Mouse (Mus musculus) embryo, embryonic 11.5 days (tissue): ENCODE measurements at regions not wholly inside any gene's neighbourhood (a gene's known extent, or its start where the extent isn't known, plus 50 kb on each side); places are given as distances from the start of the nearest gene placed in this dataset.

ENCODE experiments used
- DNase-seq: peaks from one replicate; pipeline ENCODE4 v3.0.0-alpha.2; 2012; ENCODE audit warnings: low read depth, low spot score

GRCm38 (mm10) chr1:18668901-18669300, 404.0 kb upstream of the Defb41 start:
- no peak for DNase-seq

- DNase-seq, result no peak
Measured at GRCm38 (mm10) chr1:18668265-18668664, 403.3 kb upstream of the Defb41 start.

- no peak for DNase-seq
Measured at GRCm38 (mm10) chr1:18640858-18641257, 375.9 kb upstream of the Defb41 start.

- no peak for DNase-seq
Measured at GRCm38 (mm10) chr1:18639460-18640300, 374.7 kb upstream of the Defb41 start.

- no peak for DNase-seq
Measured at GRCm38 (mm10) chr1:18637334-18637733, 372.4 kb upstream of the Defb41 start.

- no peak for DNase-seq
Measured at GRCm38 (mm10) chr1:18610231-18610630, 345.3 kb upstream of the Defb41 start.

- no peak for DNase-seq
Measured at GRCm38 (mm10) chr1:18599864-18600263, 334.9 kb upstream of the Defb41 start.

GRCm38 (mm10) chr1:18598908-18599307, 334.0 kb upstream of the Defb41 start:
- DNase-seq, result no peak

- no peak for DNase-seq
Measured at GRCm38 (mm10) chr1:18583358-18584128, 318.6 kb upstream of the Defb41 start.

GRCm38 (mm10) chr1:18578625-18579024, 313.7 kb upstream of the Defb41 start:
- no peak for DNase-seq

- DNase-seq, result no peak
Measured at GRCm38 (mm10) chr1:18567086-18567485, 302.1 kb upstream of the Defb41 start.

GRCm38 (mm10) chr1:18551211-18551610, 286.3 kb upstream of the Defb41 start:
- no peak for DNase-seq

- DNase-seq, result no peak
Measured at GRCm38 (mm10) chr1:18531702-18532101, 266.8 kb upstream of the Defb41 start.

- DNase-seq, result no peak
Measured at GRCm38 (mm10) chr1:18524485-18524884, 259.5 kb upstream of the Defb41 start.

GRCm38 (mm10) chr1:18522902-18523301, 258.0 kb upstream of the Defb41 start:
- DNase-seq, result no peak

- no peak for DNase-seq
Measured at GRCm38 (mm10) chr1:18512764-18513163, 247.8 kb upstream of the Defb41 start.

- DNase-seq, result no peak
Measured at GRCm38 (mm10) chr1:18498556-18498955, 233.6 kb upstream of the Defb41 start.

GRCm38 (mm10) chr1:18468496-18468895, 203.6 kb upstream of the Defb41 start:
- no peak for DNase-seq

- no peak for DNase-seq
Measured at GRCm38 (mm10) chr1:18465303-18465829, 200.4 kb upstream of the Defb41 start.

GRCm38 (mm10) chr1:18463218-18463617, 198.3 kb upstream of the Defb41 start:
- no peak for DNase-seq

- DNase-seq, result peak; percentile 5
Measured at GRCm38 (mm10) chr1:18416297-18416732, 151.4 kb upstream of the Defb41 start.

- no peak for DNase-seq
Measured at GRCm38 (mm10) chr1:18415879-18416278, 150.9 kb upstream of the Defb41 start.
